Mouse (Mus musculus) right cerebral cortex, adult 2 months (tissue): ENCODE measurements around the gene Gm10639.
"Not testable (repeated sequence)": the region's sequence is repeated elsewhere in the genome, so short reads cannot be mapped to it uniquely, and the experiment has no call there.

Experiments
- DNase-seq, 2 experiments: peaks; one replicate each; pipeline ENCODE4 v3.0.0; 2021 to 2022; ENCODE audit warnings: low spot score in 2 of 2

The Gm10639 gene

DNA sequence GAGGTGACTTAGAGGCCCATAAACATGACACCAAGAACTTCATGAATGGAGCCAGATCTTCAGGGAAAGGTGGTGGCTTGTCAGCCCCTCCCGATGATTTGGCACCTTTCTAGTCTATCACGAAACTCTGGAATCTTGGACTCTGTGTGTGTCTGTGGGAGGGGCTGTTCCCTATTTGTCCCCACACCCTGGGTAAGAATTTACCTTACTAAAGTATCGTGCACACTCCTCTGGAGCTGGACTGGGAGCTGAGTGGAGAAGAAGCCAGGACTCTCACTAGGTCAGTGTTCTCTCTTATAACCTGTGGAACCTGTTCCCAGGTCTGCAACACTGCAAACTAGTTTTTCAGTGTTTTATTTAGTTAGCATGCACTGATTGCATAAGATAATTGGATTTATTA lies at the start of gene Gm10639:
TSS of gene Gm10639 (plus strand) at position 201 of the 400 bp plus-strand sequence.
- not testable (repeated sequence) for DNase-seq

DNA sequence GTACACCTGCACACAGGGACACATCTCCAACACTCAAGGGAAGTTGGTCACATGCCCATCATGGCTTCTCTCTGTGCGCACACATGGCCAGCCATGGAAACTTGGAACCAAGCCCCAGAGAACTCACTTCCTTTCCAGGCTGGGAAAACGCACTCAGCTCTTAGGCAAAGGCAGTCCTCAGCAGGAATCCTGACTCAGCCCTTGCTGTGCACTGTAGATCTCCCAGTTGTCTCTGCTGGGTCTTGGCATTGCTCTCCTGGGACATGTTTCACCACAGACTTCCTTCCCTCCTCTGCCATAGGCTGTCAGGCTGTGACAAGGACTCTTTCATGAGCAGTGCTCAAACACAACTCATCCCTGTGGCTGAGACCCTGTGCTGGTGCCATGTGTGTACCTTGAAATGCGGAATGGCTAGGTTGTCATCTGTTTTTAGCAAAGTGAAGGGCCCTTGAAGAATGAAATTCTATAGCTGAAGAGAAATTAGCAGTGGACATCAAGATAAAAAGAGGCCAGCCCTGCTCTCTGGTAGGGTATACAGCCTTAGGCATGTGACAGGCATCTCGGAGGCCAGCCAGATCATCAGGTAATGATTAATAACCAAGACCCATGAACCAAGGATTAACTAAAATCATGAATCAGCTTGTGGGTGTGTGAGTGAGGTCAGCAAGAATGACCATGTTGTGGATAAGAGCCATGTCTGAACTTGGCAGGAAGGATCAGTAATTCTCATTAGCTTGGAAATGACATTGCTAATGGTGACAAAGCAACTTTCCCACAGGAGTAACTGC lies 33.8 kb upstream of the Gm10639 start:
- DNase-seq, result not testable (repeated sequence)

DNA sequence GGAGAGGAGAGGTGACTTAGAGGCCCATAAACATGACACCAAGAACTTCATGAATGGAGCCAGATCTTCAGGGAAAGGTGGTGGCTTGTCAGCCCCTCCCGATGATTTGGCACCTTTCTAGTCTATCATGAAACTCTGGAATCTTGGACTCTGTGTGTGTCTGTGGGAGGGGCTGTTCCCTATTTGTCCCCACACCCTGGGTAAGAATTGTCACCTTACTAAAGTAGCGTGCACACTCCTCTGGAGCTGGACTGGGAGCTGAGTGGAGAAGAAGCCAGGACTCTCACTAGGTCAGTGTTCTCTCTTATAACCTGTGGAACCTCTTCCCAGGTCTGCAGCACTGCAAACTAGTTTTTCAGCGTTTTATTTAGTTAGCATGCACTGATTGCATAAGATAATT lies 32.8 kb upstream of the Gm10639 start, which contains the start of gene Gm3776:
TSS of gene Gm3776 (plus strand) at position 216 of the 400 bp plus-strand sequence.
- DNase-seq, result not testable (repeated sequence)

DNA sequence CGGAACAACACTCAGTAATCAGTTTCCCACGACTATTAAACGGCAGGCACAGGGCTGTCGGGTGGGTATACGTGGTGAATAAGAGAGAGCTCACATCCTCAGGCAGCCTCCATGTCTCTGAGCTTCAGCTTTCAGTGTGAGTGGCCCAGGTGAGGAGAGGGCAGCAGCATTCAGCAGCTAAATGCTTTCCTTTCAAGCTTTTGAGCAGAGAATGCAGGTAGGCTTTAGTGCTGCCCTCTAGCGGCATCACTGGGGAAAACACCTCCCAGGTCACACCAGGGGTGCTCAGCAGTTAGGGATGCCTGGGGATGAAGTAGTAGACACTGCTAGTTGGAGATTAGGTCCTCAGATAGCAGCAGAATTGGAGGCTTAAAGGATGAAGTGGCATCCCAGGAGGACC lies 30.0 kb upstream of the Gm10639 start:
- DNase-seq, result peak; percentile 29 to 38

DNA sequence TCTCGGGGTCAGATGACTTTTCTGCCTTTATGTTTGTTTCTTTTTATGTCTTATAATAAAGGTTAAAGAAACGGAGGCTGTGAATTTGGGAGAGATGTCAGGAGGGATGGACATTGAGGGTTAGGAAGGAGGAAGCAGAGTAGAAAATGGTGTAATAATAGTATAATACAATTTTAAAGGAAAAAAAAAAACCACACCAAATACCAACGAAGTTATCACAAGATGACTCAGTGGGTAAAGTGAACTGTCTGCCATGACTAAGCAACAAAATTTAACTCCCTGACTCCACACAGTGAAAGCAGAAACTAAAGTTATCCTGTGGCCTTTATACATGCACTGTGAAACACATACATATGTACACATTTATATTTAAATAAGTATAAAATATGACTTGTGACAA lies 18.8 kb upstream of the Gm10639 start:
- DNase-seq, result not testable (repeated sequence)

DNA sequence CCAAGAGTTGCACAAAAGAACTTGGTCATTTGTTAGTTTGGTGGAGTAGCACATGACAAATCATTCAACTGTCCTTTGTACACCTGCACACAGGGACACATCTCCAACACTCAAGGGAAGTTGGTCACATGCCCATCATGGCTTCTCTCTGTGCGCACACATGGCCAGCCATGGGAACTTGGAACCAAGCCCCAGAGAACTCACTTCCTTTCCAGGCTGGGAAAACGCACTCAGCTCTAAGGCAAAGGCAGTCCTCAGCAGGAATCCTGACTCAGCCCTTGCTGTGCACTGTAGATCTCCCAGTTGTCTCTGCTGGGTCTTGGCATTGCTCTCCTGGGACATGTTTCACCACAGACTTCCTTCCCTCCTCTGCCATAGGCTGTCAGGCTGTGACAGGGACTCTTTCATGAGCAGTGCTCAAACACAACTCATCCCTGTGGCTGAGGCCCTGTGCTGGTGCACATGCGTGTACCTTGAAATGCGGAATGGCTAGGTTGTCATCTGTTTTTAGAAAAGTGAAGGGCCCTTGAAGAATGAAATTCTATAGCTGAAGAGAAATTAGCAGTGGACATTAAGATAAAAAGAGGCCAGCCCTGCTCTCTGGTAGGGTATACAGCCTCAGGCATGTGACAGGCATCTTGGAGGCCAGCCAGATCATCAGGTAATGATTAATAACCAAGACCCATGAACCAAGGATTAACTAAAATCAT lies 7.6 kb upstream of the Gm10639 start:
- not testable (repeated sequence) for DNase-seq

DNA sequence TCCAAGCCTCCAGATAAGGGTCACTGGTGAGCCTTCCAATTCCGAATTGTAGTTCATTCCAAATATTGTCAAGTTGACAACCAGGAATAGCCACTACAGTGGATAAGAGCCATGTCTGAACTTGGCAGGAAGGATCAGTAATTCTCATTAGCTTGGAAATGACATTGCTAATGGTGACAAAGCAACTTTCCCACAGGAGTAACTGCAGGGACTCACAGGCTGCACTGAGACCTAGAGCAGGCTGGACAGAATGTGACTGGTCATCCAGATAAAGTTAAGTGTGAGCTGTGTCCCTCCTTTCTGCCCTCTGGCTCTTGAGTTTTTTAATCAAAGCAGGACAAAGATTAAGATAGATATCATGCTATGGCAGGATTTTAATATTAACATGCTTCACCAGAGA lies 660 bp upstream of the Gm10639 start:
- DNase-seq, result not testable (repeated sequence)

DNA sequence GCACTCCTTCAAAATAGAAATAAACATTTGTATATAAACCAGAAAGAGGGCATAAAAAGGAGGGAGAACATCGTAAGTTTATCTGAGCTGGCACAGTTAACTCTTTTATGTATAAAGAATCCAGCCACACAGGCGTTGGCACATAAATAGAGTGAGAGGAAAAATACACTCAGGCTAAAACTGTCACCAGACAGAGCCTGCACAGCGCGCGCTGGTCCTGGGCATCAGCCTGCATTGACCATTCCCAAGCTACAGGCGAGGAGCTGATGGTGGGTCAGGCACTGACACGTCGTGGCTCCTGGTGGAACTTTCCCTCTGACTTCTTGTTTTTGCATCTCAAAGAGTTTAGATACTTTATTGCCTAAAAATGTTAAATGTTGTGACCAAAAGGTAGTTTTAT lies 2.7 kb downstream of the Gm10639 start:
- DNase-seq, result not testable (repeated sequence)

DNA sequence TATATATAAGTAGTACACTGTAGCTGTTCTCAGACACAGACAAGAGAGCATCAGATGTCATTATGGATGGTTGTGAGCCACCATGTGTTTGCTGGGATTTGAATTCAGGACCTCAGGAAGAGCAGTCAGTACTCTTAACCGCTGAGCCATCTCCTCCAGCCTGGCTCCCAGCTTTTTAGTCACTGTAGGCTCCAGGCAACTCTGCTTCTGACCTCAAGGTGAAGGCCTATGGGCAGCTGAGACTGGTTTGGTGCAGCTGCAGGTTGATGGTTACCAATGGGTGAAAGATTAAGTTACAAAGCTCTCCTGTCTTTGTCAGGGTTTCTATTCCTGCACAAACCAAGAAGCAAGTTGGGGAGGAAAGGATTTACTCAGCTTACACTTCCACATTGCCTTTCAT lies 4.0 kb downstream of the Gm10639 start:
- not testable (repeated sequence) for DNase-seq

DNA sequence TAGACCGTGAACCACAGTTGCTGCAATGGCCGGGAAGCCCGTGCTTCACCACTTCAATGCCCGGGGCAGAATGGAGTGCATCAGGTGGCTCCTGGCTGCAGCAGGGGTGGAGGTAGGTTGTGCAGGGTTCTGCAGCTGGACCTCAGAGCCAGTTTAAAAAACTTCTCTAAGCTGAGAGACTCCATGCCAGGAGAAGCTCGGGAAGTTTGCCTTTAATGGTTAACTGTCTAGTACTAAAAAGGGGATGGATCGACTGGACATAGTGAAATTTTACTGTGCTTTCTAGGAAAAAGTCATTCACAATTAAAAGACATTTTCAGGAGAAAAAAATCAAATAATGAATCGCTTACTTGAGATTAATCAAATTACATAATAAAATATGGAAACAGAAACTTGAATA lies 5.1 kb downstream of the Gm10639 start:
- DNase-seq, result not testable (repeated sequence)

DNA sequence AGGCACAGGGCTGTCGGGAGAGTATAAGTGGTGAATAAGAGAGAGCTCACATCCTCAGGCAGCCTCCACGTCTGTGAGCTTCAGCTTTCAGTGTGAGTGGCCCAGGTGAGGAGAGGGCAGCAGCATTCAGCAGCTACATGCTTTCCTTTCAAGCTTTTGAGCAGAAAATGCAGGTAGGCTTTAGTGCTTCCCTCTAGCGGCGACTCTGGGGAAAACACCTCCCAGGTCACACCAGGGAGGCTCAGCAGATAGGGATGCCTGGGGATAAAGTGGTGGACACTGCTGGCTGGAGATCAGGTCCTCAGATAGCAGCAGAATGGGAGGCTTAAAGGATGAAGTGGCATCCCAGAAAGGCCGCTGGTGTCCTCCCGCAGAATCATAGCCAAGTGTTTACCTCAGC lies 6.4 kb downstream of the Gm10639 start:
- DNase-seq, result peak; percentile 26 to 44

DNA sequence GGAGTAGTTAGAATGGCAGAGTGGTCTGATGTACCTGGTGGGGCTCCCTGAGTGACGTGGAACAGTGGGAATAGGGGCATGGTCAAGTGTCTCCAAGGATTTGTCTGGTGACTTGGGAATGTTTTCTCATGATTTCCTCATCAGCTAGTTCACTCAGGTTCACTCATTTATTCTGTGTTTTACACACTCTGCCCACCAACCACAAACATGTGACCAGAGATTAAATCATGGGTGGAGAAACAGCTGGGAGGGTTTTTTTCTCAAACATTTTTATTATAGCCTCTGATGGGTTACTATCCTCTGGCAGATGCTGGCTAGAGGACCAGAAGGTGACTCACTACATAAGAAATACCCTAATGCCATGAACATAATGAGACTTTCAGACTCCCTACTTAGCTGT lies 8.5 kb downstream of the Gm10639 start:
- DNase-seq, result no peak

DNA sequence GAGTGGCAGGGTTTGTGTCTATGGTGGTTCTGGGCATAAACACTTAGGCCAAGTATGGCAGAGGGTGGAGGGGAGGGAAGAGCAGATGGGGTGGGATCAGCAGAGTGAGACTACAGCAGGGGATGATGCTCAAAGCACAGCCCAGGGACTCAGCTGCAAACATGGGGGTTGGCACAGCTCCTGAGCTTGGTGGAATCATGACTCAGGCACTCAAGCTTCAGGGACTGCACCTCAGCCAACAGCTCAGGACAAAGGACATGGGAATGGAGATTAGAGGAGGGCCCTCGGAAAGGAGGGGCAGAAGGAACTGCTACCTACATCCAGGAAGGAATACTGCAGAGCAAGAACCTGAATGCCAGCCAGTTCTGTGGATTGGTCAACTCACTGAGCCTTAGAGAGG lies 9.4 kb downstream of the Gm10639 start:
- DNase-seq, result not testable (repeated sequence)

DNA sequence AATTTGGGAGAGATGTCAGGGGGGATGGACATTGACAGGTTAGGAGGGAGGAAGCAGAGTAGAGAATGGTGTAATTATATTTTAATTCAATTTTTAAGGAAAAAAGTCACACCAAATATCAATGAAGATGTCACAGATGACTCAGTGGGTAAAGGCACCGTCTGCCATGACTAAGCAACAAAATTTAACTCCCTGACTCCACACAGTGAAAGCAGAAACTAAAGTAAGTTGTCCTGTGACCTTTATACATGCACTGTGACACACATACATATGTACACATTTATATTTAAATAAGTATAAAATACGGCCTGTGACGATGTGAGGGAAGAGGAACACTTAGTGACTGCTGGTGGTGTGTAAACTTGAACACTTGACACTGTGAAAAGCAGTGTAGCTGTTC lies 18.4 kb downstream of the Gm10639 start:
- DNase-seq, result not testable (repeated sequence)

DNA sequence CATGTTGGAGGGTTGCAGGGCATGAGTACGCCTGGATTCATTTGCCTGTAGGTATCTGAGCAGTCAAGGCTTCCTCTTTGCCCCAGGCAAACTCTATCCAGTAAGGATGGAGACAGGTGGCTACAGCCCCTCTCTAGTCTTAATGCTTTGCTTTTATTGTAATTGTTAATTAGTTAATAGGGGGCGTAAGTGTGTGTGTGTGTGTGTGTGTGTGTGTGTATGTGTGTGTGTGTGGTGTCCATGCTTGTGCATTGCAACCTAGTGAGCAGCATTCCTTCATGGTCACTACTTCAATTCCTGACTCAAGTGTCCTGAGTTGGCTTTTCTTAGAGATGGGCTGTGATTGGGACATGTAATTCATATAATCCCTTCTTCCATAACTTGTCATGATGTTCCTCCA lies 25.0 kb downstream of the Gm10639 start, which contains the start of gene Omt2a:
TSS of gene Omt2a (minus strand) at position 101 of the 400 bp plus-strand sequence.
- DNase-seq, result no peak

DNA sequence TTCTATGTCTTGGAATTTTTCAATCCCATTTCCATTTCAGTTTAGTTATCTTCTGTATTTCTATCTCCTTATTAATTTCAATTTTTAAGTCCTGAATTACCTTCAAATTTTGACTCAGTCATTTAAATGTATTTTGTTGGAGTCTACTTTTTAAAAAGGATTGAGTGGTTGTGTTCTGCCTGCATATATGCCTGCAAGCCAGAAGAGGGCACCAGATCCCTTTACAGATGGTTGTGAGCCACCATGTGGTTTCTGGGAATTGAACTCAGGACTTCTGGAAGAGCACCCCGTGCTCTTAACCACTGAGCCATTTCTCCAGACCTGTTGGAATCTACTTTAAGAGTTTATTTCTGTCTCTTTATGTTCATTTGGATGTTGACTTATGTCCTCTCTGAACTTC lies 29.8 kb downstream of the Gm10639 start:
- peak in 1 of 2 experiments; percentile 3 for DNase-seq

DNA sequence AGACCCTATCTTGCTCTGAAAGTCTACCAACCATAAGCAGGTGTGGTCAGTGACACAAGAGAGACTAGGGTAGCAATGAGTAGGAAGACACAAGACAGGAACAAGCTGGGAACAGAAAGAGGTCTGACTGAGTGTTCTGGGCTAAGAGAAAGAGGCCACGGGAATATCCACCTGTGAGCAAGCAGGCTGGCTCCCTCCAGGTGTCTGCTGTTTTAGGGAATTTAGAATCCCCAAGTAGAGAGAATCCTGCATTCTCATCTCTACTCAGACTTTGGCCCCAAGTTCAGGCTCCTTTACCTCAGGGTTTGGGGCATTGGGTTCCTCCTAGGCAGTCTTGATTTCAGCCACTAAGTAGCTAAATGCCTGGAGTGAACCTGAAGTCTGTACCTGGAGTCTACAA lies 37.6 kb downstream of the Gm10639 start, which contains the start of gene Omt2b:
TSS of gene Omt2b (plus strand) at position 301 of the 400 bp plus-strand sequence.
- DNase-seq, result not testable (repeated sequence)

DNA sequence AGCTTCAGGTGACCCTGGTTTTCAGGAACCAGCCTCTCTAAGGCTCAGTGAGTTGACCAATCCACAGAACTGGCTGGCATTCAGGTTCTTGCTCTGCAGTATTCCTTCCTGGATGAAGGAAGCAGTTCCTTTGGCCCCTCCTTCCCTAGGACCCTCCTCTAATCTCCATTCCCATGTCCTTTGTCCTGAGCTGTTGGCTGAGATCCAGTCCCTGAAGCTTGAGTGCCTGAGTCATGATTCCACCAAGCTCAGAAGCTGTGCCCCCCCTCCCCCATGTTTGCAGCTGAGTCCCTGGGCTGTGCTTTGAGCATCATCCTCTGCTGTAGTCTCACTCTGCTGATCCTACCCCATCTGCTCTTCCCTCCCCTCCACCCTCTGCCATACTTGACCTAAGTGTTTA lies 47.3 kb downstream of the Gm10639 start:
- DNase-seq, result not testable (repeated sequence)

DNA sequence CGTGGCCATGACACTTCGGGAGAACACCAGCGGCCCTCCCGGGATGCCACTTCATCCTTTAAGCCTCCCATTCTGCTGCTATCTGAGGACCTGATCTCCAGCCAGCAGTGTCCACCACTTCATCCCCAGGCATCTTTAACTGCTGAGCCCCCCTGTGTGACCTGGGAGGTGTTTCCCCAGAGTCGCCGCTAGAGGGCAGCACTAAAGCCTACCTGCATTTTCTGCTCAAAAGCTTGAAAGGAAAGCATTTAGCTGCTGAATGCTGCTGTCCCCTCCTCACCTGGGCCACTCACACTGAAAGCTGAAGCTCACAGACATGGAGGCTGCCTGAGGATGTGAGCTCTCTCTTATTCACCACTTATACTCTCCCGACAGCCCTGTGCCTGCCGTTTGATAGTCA lies 50.6 kb downstream of the Gm10639 start:
- peak; percentile 13 to 36 for DNase-seq

DNA sequence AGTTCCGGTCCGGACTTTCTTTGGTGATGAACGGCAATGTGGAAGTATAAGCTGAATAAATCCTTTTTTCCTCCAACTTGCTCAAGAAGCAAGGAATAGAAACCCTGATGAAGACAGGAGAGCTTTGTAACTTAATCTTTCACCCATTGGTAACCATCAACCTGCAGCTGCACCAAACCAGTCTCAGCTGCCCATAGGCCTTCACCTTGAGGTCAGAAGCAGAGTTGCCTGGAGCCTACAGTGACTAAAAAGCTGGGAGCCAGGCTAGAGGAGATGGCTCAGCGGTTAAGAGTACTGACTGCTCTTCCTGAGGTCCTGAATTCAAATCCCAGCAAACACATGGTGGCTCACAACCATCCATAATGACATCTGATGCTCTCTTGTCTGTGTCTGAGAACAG lies 52.8 kb downstream of the Gm10639 start:
- not testable (repeated sequence) for DNase-seq

DNA sequence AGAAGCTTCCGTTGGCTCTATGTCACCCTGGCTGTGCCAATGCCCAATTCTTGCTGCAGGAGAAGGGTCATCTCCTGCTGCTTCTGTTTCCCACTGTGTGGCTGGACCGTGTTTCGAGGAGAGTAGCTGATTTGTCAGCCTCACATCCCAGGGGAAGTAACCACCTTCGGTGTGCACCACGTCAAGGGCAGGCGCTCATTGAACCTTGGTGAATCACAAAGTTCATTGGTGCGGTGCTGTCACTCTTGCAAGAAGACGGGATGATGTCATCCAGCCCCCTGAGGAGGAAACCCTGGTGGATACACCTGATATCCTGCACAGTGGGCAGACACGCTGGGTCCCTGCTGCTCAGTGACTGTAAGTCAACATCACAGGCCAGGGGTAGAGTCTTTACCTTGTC lies 53.3 kb downstream of the Gm10639 start:
- DNase-seq, result not testable (repeated sequence)

DNA sequence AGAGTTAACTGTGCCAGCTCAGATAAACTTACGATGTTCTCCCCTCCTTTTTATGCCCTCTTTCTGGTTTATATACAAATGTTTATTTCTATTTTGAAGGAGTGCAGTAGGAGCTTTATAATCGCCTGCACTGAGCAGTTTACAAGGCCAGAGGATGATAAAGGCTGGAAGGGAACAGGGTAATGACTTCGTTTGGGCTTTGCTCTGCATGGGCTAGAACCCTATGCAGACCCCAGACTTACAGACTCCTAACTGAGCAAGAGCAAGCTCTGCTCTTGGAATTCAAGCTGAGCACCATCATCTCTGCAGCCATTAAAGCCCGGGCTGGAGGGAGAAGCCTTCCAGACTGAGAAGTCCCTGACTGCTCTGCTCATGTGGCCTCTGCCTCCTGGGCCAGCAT lies 55.5 kb downstream of the Gm10639 start:
- not testable (repeated sequence) for DNase-seq

DNA sequence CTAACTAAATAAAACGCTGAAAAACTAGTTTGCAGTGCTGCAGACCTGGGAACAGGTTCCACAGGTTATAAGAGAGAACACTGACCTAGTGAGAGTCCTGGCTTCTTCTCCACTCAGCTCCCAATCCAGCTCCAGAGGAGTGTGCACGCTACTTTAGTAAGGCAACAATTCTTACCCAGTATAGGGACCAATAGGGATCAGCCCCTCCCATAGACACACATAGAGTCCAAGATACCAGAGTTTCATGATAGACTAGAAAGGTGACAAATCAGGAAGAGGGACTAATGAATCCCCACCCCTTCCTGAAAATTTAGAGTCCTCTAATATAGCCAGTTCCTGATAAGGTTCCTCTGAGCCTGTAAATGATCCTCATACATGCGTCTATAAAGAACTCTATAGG lies 57.3 kb downstream of the Gm10639 start:
- DNase-seq, result no peak
